Mouse (Mus musculus): Measurements from ENCODE around the gene Plcl1.

DNA sequence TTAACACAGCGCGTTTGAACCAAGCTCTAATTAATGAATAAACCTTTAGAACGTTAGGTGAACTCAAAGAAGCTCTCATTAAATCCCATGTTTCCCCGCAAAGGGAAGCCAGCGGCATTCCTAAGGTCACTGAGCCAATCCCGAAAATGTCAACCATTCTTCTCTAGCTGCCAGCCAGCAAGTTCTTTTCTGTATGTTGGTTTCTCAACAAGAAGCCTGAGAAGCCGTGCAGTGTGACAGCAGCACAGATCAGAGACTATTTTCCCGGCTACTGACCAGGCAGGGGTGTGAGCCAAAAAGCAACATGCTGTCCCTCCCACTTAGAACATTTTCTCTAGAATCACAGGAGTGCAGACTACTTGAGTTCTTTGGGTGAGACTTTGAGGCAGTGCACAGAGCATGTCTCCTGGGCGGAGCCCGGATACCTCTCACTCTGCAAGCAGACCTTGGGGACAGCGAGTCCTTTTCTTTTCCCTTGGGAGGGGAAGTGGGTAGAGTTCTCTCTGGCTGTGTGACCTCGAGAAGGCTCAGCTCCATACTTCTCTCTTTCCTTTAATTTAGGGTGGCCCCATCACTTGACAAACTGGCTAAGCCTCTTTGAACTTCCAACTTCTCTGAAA lies 333.1 kb downstream of the Plcl1 start:
- TF ChIP-seq TAL1 (IDR thresholded peaks at IDR 0.05; ENCODE audit: low read length) (no peak; the same call in 2 of the 3 replicates), GATA1 (IDR thresholded peaks at IDR 0.05; ENCODE audit: low read length) (no peak)

Data from erythroblast, embryonic 14.5 days (primary cell).